Mouse (Mus musculus): ENCODE data around the gene Metap2.

DNA sequence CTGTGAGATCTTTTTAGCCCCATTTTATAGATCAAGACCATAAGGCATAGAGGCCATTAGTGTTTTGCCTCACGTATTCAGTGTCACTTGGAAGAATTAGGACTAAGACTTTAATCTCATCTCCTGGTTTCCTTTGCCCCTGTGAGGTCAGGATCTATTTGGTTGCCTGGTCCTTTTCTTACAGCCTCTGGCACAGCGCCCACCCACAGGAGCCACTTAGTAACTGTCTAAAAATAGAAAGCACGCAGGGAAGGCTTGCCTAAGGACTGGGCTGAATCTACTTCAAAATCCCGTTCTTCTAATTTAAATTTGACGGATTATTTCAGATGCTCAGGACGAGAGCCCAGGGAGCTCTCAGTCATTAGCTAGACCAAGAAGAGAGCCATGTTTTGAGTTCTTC, 21.8 kb upstream of the Metap2 start:
- TF ChIP-seq POLR2A (IDR thresholded peaks at IDR 0.05; ENCODE audit: low read depth, low read length), result no peak
- TF ChIP-seq CTCF (IDR thresholded peaks at IDR 0.05; ENCODE audit: extremely low read depth, insufficient read length, insufficient replicate concordance, low read depth, low read length), result no peak
